Comparison of ENCODE assay signal across 21 mouse cellular contexts in the genomic region with DNA sequence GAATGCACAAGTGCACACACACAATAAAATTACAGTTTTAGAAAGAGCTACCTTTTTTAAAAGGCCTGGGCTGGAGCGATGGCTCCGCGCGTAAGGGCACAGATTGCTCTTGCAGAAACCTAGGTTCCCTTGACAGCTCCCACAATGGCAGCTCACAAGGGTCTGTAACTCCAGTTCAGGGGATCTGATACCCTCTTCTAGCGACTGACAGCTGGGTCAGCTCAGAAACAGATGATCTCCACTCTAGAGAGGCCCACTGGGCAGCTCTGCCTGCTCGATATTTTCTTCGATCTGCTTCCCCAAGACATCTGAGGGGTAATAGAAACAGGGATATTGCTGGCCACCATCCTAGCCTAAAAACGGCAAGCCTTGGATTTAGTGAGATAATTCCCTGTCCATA.
DNase-seq lines count a peak whose midpoint lies in the region; ATAC-seq and TF ChIP-seq lines count a peak whose summit lies in the region.
"Had no signal": no experiment of that assay in that cellular context is flagged by ENCODE, and none has a peak within 500 bp of the region (broad histone marks: within the 10 kb centered on the region; RNA-seq: fewer than 3 reads in every experiment).

No protein-coding gene starts in this region.

- no peak for TF ChIP-seq CTCF in hindbrain, postnatal 0 days (IDR thresholded peaks at IDR 0.05; ENCODE audit: low read depth)
- no peak for TF ChIP-seq CTCF in cerebellum, adult 2 months (IDR thresholded peaks at IDR 0.05; ENCODE audit: borderline replicate concordance, insufficient read depth, low read depth, low read length)

- no peak for TF ChIP-seq POLR2A in limb, embryonic 14.5 days (IDR thresholded peaks at IDR 0.05; ENCODE audit: borderline replicate concordance, extremely low read depth, insufficient read depth, insufficient read length)
- TF ChIP-seq POLR2A in cerebellum, adult 2 months (IDR thresholded peaks at IDR 0.05; ENCODE audit: borderline replicate concordance, insufficient read depth, low read length) = no peak

- no peak overlapping the region for H3K4me3 ChIP-seq in hindbrain, embryonic 14.5 days (replicated peaks; ENCODE audit: low read length)
- H3K4me3 ChIP-seq in hindbrain, postnatal 0 days (ENCODE audit: low read length) = no peak overlapping the region
- no peak overlapping the region for H3K4me3 ChIP-seq in limb, embryonic 13.5 days
- H3K4me3 ChIP-seq in limb, embryonic 10.5 days = no peak overlapping the region
- H3K4me3 ChIP-seq in embryonic facial prominence, embryonic 11.5 days (ENCODE audit: low read depth, low read length) = no peak overlapping the region
- no peak overlapping the region for H3K4me3 ChIP-seq in limb, embryonic 14.5 days (replicated peaks; ENCODE audit: low read length)
- no peak overlapping the region for H3K4me3 ChIP-seq in cerebellum, adult 2 months (replicated peaks; ENCODE audit: insufficient read depth, low read depth, low read length)
- no peak overlapping the region for H3K4me3 ChIP-seq in forebrain, embryonic 16.5 days (replicated peaks; ENCODE audit: low read length)
- H3K4me3 ChIP-seq: forebrain, embryonic 10.5 days; hindbrain, embryonic 12.5 days; layer of hippocampus, adult 2 months; megakaryocyte, embryonic 14.5 days; myocyte had no signal

- no peak for ATAC-seq in hindbrain, embryonic 14.5 days (ENCODE audit: low FRiP score)
- no peak for ATAC-seq in hindbrain, postnatal 0 days
- ATAC-seq in limb, embryonic 13.5 days (ENCODE audit: low FRiP score, low read depth) = no peak
- ATAC-seq in embryonic facial prominence, embryonic 11.5 days (replicated peaks; ENCODE audit: insufficient number of reproducible peaks, low FRiP score, low TSS enrichment, low read depth) = 0 out of 2 replicates have a peak, but pooled peaks have one; percentile 50
- ATAC-seq in limb, embryonic 14.5 days (ENCODE audit: low FRiP score, low read depth) = 0 out of 2 replicates have a peak, but pooled peaks have one; percentile 41
- ATAC-seq in forebrain, embryonic 16.5 days = no peak
- ATAC-seq: intestine, embryonic 16.5 days had no signal

- DNase-seq in hindbrain, embryonic 14.5 days (ENCODE audit: low spot score) = no peak
- no peak for DNase-seq in hindbrain, postnatal 0 days (ENCODE audit: low spot score)
- DNase-seq in limb, embryonic 10.5 days (ENCODE audit: low spot score) = no peak
- DNase-seq in embryonic facial prominence, embryonic 11.5 days (ENCODE audit: low spot score) = no peak
- no peak for DNase-seq in limb, embryonic 14.5 days (ENCODE audit: low spot score)
- no peak for DNase-seq in cerebellum, adult 2 months
- DNase-seq: B cell, adult 2 months; cerebellum, adult 18-20 months; gastrocnemius, postnatal 10 days; layer of hippocampus, postnatal 36 days; lung, postnatal 10 days; right cerebral cortex, postnatal 14 days; spleen, adult 18-20 months had no signal

- WGBS in hindbrain, embryonic 14.5 days = 69% methylated on average over 8 of the region's 8 CpGs
- WGBS in hindbrain, postnatal 0 days = 65% methylated on average over 8 of the region's 8 CpGs
- 71% methylated on average over 8 of the region's 8 CpGs for WGBS in limb, embryonic 13.5 days
- 86% methylated on average over 8 of the region's 8 CpGs for WGBS in limb, embryonic 10.5 days
- WGBS in embryonic facial prominence, embryonic 11.5 days = 63% methylated on average over 8 of the region's 8 CpGs
- whole genome bisulfite sequencing in limb, embryonic 14.5 days = 69% methylated on average over 8 of the region's 8 CpGs
- WGBS in cerebellum, adult 2 months = 75% methylated on average over 8 of the region's 8 CpGs
- 80% methylated on average over 8 of the region's 8 CpGs for WGBS in forebrain, embryonic 16.5 days

- no peaks in the 10 kb centered on the region for H3K27me3 ChIP-seq in hindbrain, embryonic 14.5 days (ENCODE audit: control insufficient read depth, insufficient read depth, low read length)
- H3K27me3 ChIP-seq in hindbrain, postnatal 0 days (ENCODE audit: insufficient read depth, low read length) = no peaks in the 10 kb centered on the region
- no peaks in the 10 kb centered on the region for H3K27me3 ChIP-seq in limb, embryonic 13.5 days
- H3K27me3 ChIP-seq in limb, embryonic 10.5 days (ENCODE audit: low read depth, poor library complexity, severe bottlenecking) = no peaks in the 10 kb centered on the region
- H3K27me3 ChIP-seq in embryonic facial prominence, embryonic 11.5 days (ENCODE audit: control insufficient read depth, insufficient read depth, low read length) = no peaks in the 10 kb centered on the region
- no peaks in the 10 kb centered on the region for H3K27me3 ChIP-seq in limb, embryonic 14.5 days (ENCODE audit: control insufficient read depth, insufficient read depth, low read length)
- no peaks in the 10 kb centered on the region for H3K27me3 ChIP-seq in cerebellum, adult 2 months (ENCODE audit: control insufficient read depth, insufficient read depth, low read length)
- peaks cover 42% of the 10 kb centered on the region for H3K27me3 ChIP-seq in forebrain, embryonic 16.5 days (replicated peaks; ENCODE audit: control insufficient read depth, insufficient read depth, low read length)
- H3K27me3 ChIP-seq: hindbrain, embryonic 12.5 days had no signal

- no peaks in the 10 kb centered on the region for H3K36me3 ChIP-seq in hindbrain, embryonic 14.5 days (replicated peaks; ENCODE audit: control insufficient read depth, insufficient read depth)
- no peaks in the 10 kb centered on the region for H3K36me3 ChIP-seq in hindbrain, postnatal 0 days (ENCODE audit: insufficient read depth, low read length)
- no peaks in the 10 kb centered on the region for H3K36me3 ChIP-seq in limb, embryonic 13.5 days
- H3K36me3 ChIP-seq in limb, embryonic 10.5 days = no peaks in the 10 kb centered on the region
- H3K36me3 ChIP-seq in embryonic facial prominence, embryonic 11.5 days (replicated peaks; ENCODE audit: control insufficient read depth, insufficient read depth, low read depth, low read length) = no peaks in the 10 kb centered on the region
- H3K36me3 ChIP-seq in limb, embryonic 14.5 days (ENCODE audit: control insufficient read depth, insufficient read depth, low read length) = no peaks in the 10 kb centered on the region
- no peaks in the 10 kb centered on the region for H3K36me3 ChIP-seq in forebrain, embryonic 16.5 days (ENCODE audit: control insufficient read depth, insufficient read depth)
- H3K36me3 ChIP-seq: forebrain, embryonic 10.5 days; hindbrain, embryonic 12.5 days had no signal

- no peak overlapping the region for H3K4me2 ChIP-seq in hindbrain, embryonic 14.5 days (replicated peaks)
- no peak overlapping the region for H3K4me2 ChIP-seq in hindbrain, postnatal 0 days (ENCODE audit: low read depth, low read length)
- no peak overlapping the region for H3K4me2 ChIP-seq in limb, embryonic 13.5 days (replicated peaks)
- no peak overlapping the region for H3K4me2 ChIP-seq in embryonic facial prominence, embryonic 11.5 days (ENCODE audit: low read depth, low read length)
- no peak overlapping the region for H3K4me2 ChIP-seq in limb, embryonic 14.5 days (replicated peaks; ENCODE audit: low read depth, low read length, severe bottlenecking)
- H3K4me2 ChIP-seq in forebrain, embryonic 16.5 days (ENCODE audit: low read length) = no peak overlapping the region

- H3K9ac ChIP-seq in hindbrain, embryonic 14.5 days = 0 out of 2 replicates have a peak overlapping the region, but pooled peaks have one; percentile 34
- H3K9ac ChIP-seq in hindbrain, postnatal 0 days (replicated peaks; ENCODE audit: low read length) = no peak overlapping the region
- H3K9ac ChIP-seq in limb, embryonic 13.5 days = no peak overlapping the region
- H3K9ac ChIP-seq in embryonic facial prominence, embryonic 11.5 days (replicated peaks; ENCODE audit: low read length) = no peak overlapping the region
- no peak overlapping the region for H3K9ac ChIP-seq in limb, embryonic 14.5 days (ENCODE audit: low read depth, low read length, severe bottlenecking)
- H3K9ac ChIP-seq in forebrain, embryonic 16.5 days (replicated peaks; ENCODE audit: low read depth, low read length) = no peak overlapping the region
- H3K9ac ChIP-seq: hindbrain, embryonic 12.5 days had no signal

- H3K9me3 ChIP-seq in hindbrain, embryonic 14.5 days (ENCODE audit: control insufficient read depth, low read length) = no peaks in the 10 kb centered on the region
- H3K9me3 ChIP-seq in hindbrain, postnatal 0 days (ENCODE audit: low read length) = no peaks in the 10 kb centered on the region
- H3K9me3 ChIP-seq in limb, embryonic 13.5 days = no peaks in the 10 kb centered on the region
- H3K9me3 ChIP-seq in limb, embryonic 10.5 days (replicated peaks) = no peaks in the 10 kb centered on the region
- no peaks in the 10 kb centered on the region for H3K9me3 ChIP-seq in embryonic facial prominence, embryonic 11.5 days (replicated peaks; ENCODE audit: control insufficient read depth, low read length)
- H3K9me3 ChIP-seq in limb, embryonic 14.5 days (ENCODE audit: control insufficient read depth, low read length) = no peaks in the 10 kb centered on the region
- H3K9me3 ChIP-seq in forebrain, embryonic 16.5 days (ENCODE audit: control insufficient read depth, low read length) = no peaks in the 10 kb centered on the region
- H3K9me3 ChIP-seq: forebrain, embryonic 10.5 days; hindbrain, embryonic 12.5 days; megakaryocyte, embryonic 14.5 days had no signal

- 0 out of 2 replicates have a peak overlapping the region, but pooled peaks have one; percentile 28 for H3K27ac ChIP-seq in hindbrain, embryonic 14.5 days
- no peak overlapping the region for H3K27ac ChIP-seq in hindbrain, postnatal 0 days
- 0 out of 2 replicates have a peak overlapping the region, but pooled peaks have one; percentile 28 for H3K27ac ChIP-seq in limb, embryonic 13.5 days
- H3K27ac ChIP-seq in limb, embryonic 10.5 days = no peak overlapping the region
- no peak overlapping the region for H3K27ac ChIP-seq in embryonic facial prominence, embryonic 11.5 days (replicated peaks; ENCODE audit: low read depth, low read length)
- no peak overlapping the region for H3K27ac ChIP-seq in limb, embryonic 14.5 days (replicated peaks; ENCODE audit: low read depth, low read length)
- no peak overlapping the region for H3K27ac ChIP-seq in cerebellum, adult 2 months (ENCODE audit: insufficient read depth, low read length)
- H3K27ac ChIP-seq in forebrain, embryonic 16.5 days (ENCODE audit: low read length) = no peak overlapping the region
- H3K27ac ChIP-seq: forebrain, embryonic 10.5 days; layer of hippocampus, adult 2 months had no signal

- H3K4me1 ChIP-seq in hindbrain, embryonic 14.5 days (replicated peaks; ENCODE audit: control insufficient read depth, insufficient read depth, low read length) = no peaks in the 10 kb centered on the region; the same call in 1 of the 2 replicates
- H3K4me1 ChIP-seq in hindbrain, postnatal 0 days (ENCODE audit: insufficient read depth, low read length) = no peaks in the 10 kb centered on the region
- H3K4me1 ChIP-seq in limb, embryonic 13.5 days = peaks cover 26% of the 10 kb centered on the region
- peaks cover 19% of the 10 kb centered on the region for H3K4me1 ChIP-seq in limb, embryonic 10.5 days
- H3K4me1 ChIP-seq in embryonic facial prominence, embryonic 11.5 days (ENCODE audit: control insufficient read depth, insufficient read depth, low read length) = no peaks in the 10 kb centered on the region
- H3K4me1 ChIP-seq in limb, embryonic 14.5 days (ENCODE audit: control insufficient read depth, insufficient read depth, low read length) = no peaks in the 10 kb centered on the region
- H3K4me1 ChIP-seq in cerebellum, adult 2 months (ENCODE audit: control insufficient read depth, insufficient read depth, low read length) = no peaks in the 10 kb centered on the region; the same call in 1 of the 2 replicates
- no peaks in the 10 kb centered on the region for H3K4me1 ChIP-seq in forebrain, embryonic 16.5 days (replicated peaks; ENCODE audit: control insufficient read depth, insufficient read depth, low read length)
- H3K4me1 ChIP-seq: megakaryocyte, embryonic 14.5 days had no signal

Comparison
In these comparisons a context has a peak if more than half of its experiments do, and no peak if none do; other contexts are left out.
1. ATAC-seq: peak in embryonic facial prominence, embryonic 11.5 days (single experiment) and limb, embryonic 14.5 days (single experiment); none in hindbrain, embryonic 14.5 days (single experiment), hindbrain, postnatal 0 days (single experiment), limb, embryonic 13.5 days (single experiment) and forebrain, embryonic 16.5 days (single experiment).
2. H3K27ac ChIP-seq: peak in hindbrain, embryonic 14.5 days (single experiment) and limb, embryonic 13.5 days (single experiment); none in hindbrain, postnatal 0 days (single experiment), limb, embryonic 10.5 days (single experiment), embryonic facial prominence, embryonic 11.5 days (single experiment), limb, embryonic 14.5 days (single experiment), cerebellum, adult 2 months (single experiment) and forebrain, embryonic 16.5 days (single experiment).